Mouse (Mus musculus): ENCODE results near the gene Dnhd1.

The Dnhd1 gene

DNA sequence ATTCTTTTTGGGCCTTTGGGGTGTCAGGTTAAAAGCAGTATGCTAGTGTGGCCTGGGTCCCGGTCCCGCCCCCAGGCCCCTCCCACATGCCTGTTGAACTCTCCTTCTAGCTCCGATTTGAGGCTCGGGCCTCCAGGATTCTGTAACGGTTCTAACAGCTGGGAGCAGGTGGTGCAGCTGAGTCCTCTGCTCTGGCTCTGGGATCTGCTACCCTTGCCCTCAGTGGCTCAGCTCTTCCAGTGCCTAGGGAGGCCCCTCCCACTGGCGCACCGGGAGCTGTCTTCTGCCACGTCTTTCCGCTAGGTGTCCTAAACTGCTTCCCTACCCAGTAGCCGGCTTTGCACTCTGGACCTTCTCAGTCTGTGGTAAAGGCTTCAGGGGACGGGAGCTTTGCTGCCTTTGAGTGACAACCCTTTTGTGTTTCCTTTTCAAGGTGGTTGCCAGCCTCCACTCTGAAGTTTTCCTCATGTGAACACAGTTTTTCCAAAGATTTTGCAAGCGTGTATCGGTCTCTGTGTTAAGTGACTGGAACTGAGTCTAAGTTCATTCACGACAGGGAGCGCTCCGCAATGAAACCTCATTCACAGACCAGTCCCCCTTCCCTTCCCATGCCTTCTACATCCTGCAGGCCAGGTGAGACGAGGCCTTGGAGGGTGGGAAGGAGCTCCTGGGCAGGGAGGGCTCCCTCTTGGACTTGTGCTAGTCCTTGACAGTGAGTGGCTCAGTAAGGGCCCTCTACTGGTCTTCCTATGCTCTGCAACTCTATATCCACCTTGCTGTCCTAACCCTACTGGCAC is at the start of gene Dnhd1:
Gene Dnhd1 (plus strand): TSS at position 189 of the 797 bp plus-strand sequence.
- DNase-seq (ENCODE audit: low spot score): peak; percentile 76

DNA sequence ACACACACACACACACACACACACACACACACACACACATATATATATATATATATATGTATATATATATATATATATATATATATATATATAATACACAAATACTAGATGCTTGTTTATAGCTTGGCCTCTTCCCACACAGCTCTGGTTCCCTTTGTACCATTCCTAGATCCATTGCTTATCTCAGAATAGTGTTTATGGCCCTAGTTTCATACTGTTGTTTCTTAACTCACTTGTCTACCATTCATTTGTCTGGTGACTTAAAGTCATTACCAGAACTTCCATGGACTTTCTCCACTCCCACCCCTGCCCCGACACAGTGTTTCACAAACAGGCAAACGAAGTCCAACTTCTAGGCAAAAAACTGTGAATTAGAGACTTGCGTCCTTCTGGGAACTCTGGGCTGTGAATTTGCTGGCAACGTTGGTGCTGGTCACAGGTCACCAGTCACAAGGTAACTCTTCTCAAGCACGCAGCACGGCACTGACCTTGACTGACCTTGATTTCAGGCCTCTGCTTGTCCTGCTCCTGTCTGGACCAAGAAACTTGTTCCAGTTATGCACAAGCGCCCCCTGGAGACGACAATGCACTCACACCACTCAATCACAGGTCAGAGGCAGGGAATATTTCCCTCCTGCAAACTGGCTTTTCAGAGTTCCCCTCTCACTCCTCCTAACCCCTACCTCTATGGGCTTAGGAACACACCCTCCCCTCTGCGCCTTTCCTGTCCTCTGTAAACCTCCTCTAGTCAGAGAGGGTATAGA is 47.6 kb upstream of the Dnhd1 start:
- peak; percentile 48 for DNase-seq (ENCODE audit: low spot score)

GRCm38 (mm10) chr7:105608467-105608866 is 42.2 kb upstream of the Dnhd1 start:
- no peak for DNase-seq (ENCODE audit: low spot score)

- DNase-seq (ENCODE audit: low spot score): no peak
Observed at GRCm38 (mm10) chr7:105611767-105612166, 38.9 kb upstream of the Dnhd1 start.

DNA sequence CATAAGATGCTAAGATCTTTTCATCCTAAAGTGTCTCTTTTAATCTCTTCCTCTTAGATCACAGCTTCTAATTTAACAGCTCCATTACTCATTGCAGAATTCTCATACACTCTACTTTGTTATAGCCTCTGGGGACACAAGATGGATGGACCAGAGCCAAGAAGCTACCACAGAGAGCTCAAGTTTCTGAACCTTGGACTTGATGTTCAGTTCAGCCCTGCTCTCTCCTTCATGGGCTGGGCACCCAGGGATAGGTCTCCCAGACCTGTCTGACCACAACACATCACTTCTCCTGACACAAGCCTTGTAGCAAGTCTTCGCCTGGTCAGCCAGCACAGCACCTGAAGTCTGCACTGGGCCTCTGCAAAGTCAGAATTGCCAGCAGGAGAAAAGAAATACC is 36.2 kb upstream of the Dnhd1 start:
- DNase-seq (ENCODE audit: low spot score): no peak

DNA sequence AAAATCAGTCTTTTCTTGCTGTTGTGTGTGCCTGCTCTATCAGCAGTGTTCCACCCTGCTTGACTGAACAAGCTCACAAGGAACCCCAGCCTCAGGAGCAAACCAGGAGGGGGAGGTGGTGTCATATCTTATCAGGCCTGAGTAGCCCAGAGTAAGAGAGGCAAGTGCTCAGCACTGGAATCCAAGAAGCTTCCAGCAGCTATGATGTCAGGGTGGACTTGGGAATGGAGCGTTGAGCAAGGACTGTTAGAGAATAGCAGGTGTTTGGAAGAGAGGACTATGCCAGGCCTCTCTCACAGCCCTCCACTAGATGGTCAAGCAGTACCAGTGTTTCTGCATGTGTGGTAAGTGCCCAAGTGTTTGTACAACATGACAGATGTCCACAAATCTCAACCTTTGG is 34.9 kb upstream of the Dnhd1 start:
- no peak for DNase-seq (ENCODE audit: low spot score)

GRCm38 (mm10) chr7:105616561-105616960 is 34.1 kb upstream of the Dnhd1 start:
- DNase-seq (ENCODE audit: low spot score): no peak

GRCm38 (mm10) chr7:105617810-105618209 is 32.8 kb upstream of the Dnhd1 start:
- DNase-seq (ENCODE audit: low spot score): no peak

GRCm38 (mm10) chr7:105619701-105620100 is 30.9 kb upstream of the Dnhd1 start:
- no peak for DNase-seq (ENCODE audit: low spot score)

GRCm38 (mm10) chr7:105621053-105621452 is 29.6 kb upstream of the Dnhd1 start:
- peak; percentile 58 for DNase-seq (ENCODE audit: low spot score)

DNA sequence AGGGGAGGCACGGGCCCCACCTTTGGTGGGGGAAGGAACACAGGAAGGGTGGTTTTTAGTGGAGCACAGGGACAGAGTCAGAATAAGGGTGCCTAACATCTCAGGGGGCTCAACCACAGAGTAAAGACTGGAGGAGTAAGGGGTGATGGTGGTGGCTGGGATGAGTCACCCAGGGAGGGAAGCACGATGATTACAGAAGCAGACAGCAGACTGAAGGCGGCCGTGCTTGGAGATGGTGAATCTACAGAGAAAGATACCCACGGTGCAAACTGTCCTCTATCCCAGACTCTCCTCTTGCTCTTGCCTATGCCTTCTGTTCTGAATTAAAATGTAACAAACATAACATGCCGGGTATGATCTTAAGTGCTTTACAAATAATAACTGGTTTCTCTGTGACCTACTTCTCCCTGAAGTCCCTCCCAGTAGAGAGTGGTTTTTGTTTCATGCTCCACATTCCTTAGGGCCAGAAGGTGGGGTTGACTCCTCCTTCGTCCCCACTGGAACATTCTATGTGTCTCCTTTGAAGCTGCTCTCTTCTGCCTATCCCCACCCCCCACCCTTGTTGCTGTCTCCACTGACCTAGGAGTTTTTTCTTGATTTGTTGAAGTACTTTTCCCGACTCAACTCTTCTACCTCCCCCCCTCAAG is 28.9 kb upstream of the Dnhd1 start:
- DNase-seq (ENCODE audit: low spot score): no peak

GRCm38 (mm10) chr7:105625397-105625796 is 25.2 kb upstream of the Dnhd1 start:
- no peak for DNase-seq (ENCODE audit: low spot score)

DNA sequence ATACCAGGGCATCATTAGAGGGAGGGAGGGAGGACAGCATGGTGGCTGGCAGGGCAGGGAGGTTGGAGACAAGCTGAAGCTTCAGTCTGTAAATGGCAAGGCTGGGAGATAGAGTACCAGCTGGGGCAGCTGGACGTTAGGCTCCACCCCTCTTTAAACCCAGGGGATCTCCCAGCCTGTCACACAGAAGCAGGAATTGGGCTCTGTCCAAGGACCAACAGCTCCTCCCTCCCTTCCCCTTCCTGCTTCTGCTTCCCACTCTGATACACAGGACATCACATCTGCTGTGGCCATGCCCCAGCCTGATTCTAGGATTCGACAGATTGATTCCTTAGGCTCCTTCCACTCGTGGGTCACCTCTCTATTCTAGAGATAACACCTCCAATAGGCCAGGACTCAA is 22.0 kb upstream of the Dnhd1 start:
- DNase-seq (ENCODE audit: low spot score): peak; percentile 89

DNA sequence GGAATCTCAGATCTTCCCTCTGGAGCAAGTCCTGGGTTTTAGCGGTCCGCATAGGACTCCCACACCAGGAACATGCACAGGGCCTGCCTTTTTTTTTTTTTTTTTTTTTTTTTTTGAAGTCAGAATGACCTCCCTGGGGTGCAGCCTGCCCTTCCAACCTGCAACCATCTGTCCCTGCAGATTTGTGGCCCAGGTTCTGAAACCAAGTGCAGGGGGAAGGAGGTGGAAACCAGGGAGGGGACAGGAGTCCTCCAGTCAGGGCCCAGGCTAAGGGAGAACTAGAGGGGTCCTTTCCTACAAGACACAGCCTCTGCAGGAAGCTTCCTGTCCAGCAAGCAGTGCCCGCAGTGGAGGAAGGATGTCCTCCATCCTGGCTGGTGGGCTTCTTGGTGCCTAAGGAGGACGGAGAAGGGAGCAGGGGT is 18.1 kb upstream of the Dnhd1 start:
- no peak for DNase-seq (ENCODE audit: low spot score)

GRCm38 (mm10) chr7:105633127-105633800 is 17.4 kb upstream of the Dnhd1 start, which contains the start of gene Trim3:
Gene Trim3 (minus strand): TSS chr7:105633571.
- peak; percentile 91 for DNase-seq (ENCODE audit: low spot score)

DNA sequence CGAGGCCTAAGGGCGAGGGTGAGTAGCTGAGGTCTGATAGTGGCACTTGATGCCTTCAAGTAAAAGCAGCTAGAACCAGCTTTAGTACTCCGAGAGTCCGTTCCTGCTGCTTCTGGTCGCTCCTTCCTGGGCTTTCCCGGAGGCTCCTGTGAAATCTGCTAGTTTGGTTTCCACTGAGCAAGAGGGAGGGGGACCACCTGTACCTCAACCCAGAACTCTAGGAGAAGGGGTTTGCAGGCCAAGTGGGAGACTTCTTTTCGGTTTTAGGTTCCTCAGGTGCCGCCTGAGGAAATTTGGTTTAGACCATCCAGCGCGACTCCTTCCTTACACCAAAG is 16.9 kb upstream of the Dnhd1 start:
- no peak for DNase-seq (ENCODE audit: low spot score)

- DNase-seq (ENCODE audit: low spot score): no peak
Observed at GRCm38 (mm10) chr7:105634272-105634920, 16.2 kb upstream of the Dnhd1 start.

DNA sequence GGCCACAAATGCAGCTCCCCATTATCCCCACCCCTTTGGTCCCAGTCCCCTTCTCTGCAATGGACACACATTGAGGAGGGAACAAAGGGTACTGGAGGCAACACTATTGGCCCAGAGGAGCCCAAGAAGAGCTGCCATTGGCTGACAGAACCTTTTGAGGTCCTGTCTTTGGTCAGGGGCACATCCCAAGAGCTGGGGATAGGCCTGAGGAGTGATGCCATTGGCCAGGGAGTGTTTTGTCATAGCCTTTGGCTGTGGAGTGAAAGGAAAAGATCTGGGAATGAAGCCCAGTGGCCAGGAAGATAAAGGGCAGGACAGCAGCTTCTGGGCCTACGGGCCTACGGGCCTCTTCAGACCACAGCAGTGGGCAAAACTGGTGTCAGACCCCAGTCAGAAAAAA is 14.9 kb upstream of the Dnhd1 start:
- no peak for DNase-seq (ENCODE audit: low spot score)

GRCm38 (mm10) chr7:105638776-105639175 is 11.9 kb upstream of the Dnhd1 start:
- no peak for DNase-seq (ENCODE audit: low spot score)

DNA sequence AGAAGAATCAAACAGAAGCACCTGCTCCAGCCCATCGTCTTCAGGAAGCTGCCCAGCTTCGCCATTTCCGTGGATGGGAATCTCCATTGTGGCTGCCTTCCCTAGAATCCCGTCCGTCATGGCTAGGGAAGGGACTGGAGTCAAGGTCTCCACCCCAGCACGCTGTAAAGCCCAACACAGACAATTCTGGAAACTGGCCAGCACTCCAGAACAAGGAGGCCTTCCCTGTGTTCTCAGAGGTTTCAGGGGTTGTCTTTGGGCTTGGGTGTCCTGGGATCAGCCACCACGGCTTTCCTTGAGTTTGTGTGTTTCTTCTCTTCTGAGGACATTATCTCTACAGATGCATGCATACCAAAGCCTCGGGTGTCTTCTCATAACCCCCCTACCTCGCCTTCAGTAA is 11.3 kb upstream of the Dnhd1 start:
- no peak for DNase-seq (ENCODE audit: low spot score)

DNA sequence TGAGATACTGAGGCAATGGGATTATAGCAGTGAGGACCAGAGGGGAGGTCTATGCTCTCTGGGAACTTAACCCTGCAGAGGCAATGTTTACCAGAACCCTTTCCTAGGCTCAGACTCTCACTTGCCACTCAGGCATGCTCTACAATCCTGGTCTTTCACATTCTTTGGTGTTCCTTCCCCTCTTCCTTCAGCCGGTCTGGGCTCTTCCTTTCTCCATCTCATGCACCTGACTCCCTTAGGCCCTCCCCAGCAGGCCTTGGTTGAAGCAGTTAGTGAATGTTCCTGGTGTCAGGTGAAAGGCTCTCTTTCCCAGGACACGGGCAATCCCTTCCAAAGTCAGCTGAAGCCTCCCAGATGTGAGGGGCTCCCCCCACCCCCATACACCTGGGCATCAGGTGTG is 10.9 kb upstream of the Dnhd1 start, which contains the start of gene Timm10b:
Gene Timm10b (plus strand): TSS at position 301 of the 400 bp plus-strand sequence.
- DNase-seq (ENCODE audit: low spot score): no peak
